Mouse (Mus musculus) erythroid progenitor cell, adult 5-6 weeks (primary cell): ENCODE data around the gene Mapk3. TPM values are rescaled to one million over a fixed set of nuclear protein-coding genes. Genes with fewer than 3 reads are reported as not detected.

Experiments
- ATAC-seq: replicated peaks from 2 replicates; pipeline ENCODE4 v1.8.0; 2016; ENCODE audit warnings: moderate number of reproducible peaks, mild to moderate bottlenecking, moderate TSS enrichment, inconsistent platforms; ENCODE audit not compliant: poor library complexity, low FRiP score, severe bottlenecking
- total RNA-seq, 2 experiments: library from RNA; stranded (forward) in 1 of 2; stranded (reverse) in 1 of 2; fragments of 150-400 nt in 1 of 2; fragments of 186-747, 209-891 nt in 1 of 2; gene quantifications; 2 replicates each; pipeline versions ENCODE4 v1.2.3 to v1.2.4; 2015 to 2017; ENCODE audit warnings: low replicate concordance in 2 of 2

The Mapk3 gene
- total RNA-seq, 2 experiments from 2014 or later: 18.6 to 46.5 TPM

DNA sequence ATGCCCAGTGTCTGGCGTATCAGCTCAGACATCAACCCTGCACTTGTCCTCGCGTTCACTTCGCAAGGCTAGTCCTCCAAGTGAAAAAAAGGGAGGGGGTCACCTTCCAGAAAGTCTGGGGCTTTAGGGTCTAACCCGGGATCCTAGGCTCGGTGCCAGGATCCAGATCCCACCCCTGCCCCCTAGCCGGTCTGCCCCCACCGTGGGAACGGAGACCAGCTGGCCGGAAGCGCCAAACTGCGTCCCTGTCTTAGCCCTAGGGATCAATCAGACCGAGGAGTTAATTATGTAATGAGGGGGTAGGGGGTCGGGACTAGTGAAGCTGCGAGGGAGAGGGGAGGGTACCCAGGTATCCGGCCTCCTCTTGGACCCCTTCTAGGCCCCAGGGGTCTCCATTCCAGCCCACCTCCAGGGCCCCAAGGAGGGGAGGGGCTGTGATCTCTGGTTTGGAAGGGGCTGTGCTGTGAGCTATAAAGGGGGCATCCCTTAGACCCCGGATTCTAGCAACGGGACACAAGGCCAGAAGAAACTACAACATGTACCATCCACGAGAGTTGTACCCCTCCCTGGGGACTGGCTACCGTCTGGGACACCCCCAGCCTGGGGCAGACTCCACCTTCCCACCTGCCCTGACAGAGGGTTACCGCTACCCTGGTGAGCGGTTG lies 21.7 kb downstream of the Mapk3 start, which contains the start of gene Tbx6:
Tbx6 (plus strand) TSS at position 513 of the 665 bp plus-strand sequence.
- ATAC-seq: no peak

GRCm38 (mm10) chr7:126781661-126782370 lies 22.4 kb downstream of the Mapk3 start:
- ATAC-seq: no peak

DNA sequence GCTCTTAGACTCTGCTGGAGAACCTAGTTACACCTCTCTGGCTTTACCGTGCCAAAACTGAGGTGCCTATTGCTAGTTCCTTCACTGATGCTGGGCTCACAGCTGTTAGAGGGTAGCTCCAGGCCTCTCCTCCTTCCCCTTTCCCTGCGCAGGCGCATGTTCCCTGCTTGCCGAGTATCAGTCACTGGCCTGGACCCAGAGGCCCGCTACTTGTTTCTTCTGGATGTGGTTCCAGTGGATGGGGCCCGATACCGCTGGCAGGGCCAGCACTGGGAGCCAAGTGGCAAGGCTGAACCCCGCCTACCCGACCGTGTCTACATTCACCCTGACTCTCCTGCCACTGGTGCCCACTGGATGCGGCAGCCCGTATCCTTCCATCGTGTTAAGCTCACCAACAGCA lies 23.3 kb downstream of the Mapk3 start:
- ATAC-seq: no peak

DNA sequence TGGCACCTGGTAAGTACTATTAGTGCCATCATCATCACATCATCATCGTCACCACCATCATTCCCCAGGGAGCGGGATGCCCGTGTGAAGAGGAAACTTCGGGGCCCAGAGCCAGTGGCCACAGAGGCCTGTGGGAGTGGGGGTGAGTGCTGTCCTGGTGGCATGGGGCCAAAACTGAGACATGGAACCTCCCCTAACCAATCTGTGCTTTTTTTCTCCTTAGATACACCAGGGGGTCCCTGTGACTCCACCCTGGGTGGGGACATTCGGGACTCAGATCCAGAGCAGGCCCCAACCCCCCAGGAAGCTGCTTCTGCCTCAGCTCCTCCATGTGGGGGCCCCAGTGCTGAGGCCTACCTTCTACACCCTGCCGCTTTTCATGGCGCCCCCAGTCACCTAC lies 25.1 kb downstream of the Mapk3 start:
- ATAC-seq: no peak

- ATAC-seq: no peak
Observed at GRCm38 (mm10) chr7:126785056-126785455, 25.7 kb downstream of the Mapk3 start.

DNA sequence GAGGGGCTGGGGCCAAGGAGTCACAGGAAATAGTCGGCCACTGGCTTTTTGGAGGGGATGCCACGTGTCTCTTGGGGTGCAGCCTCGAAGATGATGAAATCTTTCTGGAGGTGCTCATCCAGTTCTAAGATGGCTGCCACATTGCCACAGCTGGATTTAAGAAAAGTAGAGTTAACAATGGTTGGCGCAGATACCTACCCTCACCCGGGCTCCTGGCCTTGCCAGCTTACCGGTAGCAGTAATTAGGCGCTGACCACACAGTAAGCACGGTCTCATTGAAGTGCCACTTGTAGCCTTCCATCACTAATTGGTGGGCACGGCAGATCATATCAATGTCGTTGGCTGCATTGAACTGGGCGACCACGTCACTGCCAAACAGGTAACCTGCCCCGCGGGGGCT lies 26.7 kb downstream of the Mapk3 start:
- ATAC-seq: no peak

DNA sequence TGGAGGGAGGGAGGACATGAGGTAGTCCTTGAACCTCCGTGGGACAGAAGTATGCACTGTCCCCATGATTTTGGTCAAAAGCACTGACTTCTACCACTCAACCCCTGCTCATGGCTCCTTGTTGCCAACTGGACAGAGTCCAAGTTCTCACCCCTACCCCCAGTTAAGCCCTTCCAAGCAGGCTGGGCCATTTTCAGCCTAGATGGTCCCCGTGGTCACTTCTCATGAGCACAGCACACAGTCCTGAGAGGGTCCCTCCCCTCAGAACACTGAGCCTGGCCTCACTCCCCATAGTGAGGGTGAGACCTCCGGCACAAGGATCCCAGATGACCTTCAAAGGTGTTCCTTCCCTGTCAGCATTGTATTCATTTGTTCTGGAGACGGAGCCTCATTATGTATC lies 29.7 kb downstream of the Mapk3 start:
- ATAC-seq: no peak

GRCm38 (mm10) chr7:126791851-126792720 lies 32.7 kb downstream of the Mapk3 start, which contains the start of gene Ppp4c:
Gene Ppp4c, minus strand, starts transcription at chr7:126792496.
- peak; percentile 96 for ATAC-seq

DNA sequence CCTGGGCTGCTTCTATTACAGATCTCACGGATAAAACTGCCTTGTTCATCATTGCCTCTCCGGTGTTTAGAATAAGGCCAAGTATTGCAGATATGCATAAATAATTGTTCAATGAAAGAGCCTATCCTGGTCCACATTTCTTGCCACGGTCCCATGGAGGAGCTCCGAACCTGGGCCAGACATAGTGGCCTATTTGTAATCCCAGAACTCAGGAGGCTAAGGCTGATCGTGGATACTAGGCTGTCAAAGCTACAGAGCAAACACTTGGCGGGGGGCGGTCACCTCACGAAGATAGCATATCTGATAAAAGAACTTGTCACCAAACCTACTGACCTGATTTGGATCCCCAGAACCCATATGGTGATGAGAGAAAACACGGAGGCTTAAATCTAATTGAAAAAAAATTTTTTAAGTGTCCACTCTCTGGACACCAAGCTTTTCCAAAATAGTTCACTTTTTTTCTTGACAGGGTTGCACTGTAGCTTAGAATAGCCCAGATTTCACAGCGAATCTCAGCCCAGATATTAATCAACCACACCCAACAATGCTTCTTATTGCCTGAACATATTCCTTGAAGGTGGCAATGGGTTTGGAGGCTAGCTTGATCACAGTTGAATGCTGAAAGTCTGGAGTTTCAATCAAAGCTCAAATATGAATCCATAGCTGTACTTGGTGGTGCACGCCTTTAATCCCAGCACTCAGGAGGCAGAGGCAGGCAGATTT lies 33.5 kb downstream of the Mapk3 start:
- 0 out of 2 replicates have a peak, but pooled peaks have one; percentile 6 for ATAC-seq

- ATAC-seq: no peak
Observed at GRCm38 (mm10) chr7:126793456-126794270, 34.3 kb downstream of the Mapk3 start.

DNA sequence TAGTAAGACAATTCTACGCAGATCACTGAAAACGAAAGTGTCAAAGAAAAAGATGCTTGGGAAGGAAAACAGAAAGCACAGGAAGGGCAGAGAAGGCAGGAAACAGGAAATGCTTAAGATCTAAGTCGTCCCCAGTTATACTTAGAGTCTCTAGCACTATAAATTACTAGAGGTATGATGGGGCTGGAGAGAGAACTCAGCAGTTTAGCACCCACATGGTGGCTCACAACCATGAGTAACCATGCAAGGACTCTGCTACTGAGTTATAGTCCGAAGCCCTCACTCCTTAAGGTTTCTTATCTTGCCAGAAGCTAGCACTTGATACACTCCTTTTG lies 34.8 kb downstream of the Mapk3 start:
- no peak for ATAC-seq

- no peak for ATAC-seq
Observed at GRCm38 (mm10) chr7:126795387-126796317, 36.3 kb downstream of the Mapk3 start.

- ATAC-seq: no peak
Observed at GRCm38 (mm10) chr7:126796350-126796932, 37.0 kb downstream of the Mapk3 start.

- ATAC-seq: no peak
Observed at GRCm38 (mm10) chr7:126797411-126798126, 38.2 kb downstream of the Mapk3 start, which contains the start of gene Fam57b. Gene Fam57b, plus strand, starts transcription at chr7:126797668.

DNA sequence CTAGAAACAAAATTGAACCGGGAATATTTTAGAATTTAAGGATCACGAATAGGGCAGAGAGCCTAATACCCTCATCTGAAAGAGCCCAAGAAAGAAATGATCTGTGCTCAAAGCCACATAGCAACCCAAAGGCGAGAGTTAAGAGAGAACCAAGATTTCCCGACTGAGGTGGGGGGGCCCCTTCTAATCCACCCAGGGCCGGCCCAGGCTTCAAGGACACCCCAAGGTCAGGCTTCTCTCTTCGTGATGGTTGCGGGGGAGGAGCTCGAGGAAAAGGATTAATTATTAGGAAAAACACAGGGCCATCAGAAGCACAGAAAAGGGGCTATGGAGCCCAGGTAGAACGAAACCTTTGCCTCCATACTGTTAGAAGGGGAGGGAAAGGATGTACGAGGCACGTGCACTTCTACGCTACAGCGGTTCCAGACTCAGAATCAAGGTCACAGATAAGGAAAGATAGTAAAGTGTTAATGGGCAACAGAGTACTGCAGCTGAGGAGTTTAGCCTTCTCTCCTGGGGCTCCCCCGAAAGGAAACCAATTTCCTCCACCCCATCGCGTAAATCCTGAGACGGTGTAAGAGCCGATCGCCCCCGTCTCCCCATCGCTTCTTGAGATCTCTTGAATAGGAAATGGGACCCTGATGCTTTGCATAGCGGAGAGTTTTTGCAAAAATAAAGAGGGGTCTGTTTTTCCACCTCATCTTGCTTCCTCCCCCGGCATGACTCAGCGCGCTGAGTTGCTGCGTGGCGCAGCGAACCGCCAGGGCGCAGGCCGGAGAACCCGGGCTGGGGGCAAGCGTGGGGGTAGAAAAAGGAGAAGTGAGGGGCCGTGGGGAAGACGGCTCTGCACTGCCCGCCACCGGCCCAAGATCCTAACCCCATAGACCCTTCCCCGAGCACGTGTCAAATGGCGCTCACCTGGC lies 39.0 kb downstream of the Mapk3 start:
- ATAC-seq: peak; percentile 45

DNA sequence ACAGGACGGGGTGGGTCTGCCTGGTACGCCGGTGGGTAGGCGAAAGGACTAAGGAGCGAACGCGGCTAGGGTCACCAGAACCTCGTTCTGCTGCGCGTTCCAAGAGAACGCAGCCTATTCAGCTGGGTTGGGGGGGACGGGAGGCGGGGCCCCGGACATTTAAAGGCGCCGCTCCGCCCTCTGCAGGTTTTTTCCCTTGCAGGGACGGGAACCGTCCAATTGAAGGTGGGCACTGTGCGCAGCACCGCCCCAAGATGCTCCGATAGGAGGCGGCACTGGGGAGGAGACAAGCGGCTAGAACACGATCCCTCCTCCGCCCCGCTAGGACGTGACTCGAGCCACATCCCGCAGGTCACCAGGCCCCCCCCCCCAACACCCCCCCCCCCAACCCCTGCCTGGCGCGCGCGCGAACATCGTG lies 39.7 kb downstream of the Mapk3 start:
- ATAC-seq: peak; percentile 84
